Mouse (Mus musculus) hindbrain, embryonic 16.5 days (tissue): ENCODE measurements around the gene Pla2g2f. TPM values are rescaled to one million over a fixed set of nuclear protein-coding genes. Genes with fewer than 3 reads are reported as not detected.

Experiments
- ATAC-seq: fragments of 200-750 bp; cut with Nextera tagmentation; 2 replicates; pipeline ENCODE4 v1.8.0; 2017; ENCODE audit warnings: moderate TSS enrichment, moderate library complexity
- H3K27ac ChIP-seq: fragments of 300-500 bp; sonication (generic); 2 replicates; pipeline ENCODE4 v1.5.1; 2014; ENCODE audit warnings: low read depth, mild to moderate bottlenecking, control low read depth, low read length, moderate library complexity
- H3K27me3 ChIP-seq: fragments of 300-500 bp; sonication (generic); replicated peaks from 2 replicates; pipeline ENCODE4 v1.6.1; 2014; ENCODE audit warnings: low read length; ENCODE audit not compliant: control insufficient read depth, insufficient read depth
- H3K36me3 ChIP-seq: fragments of 300-500 bp; sonication (generic); 2 replicates; pipeline ENCODE4 v1.6.1; 2014; ENCODE audit warnings: mild to moderate bottlenecking, low read length, moderate library complexity, mixed read lengths; ENCODE audit not compliant: control insufficient read depth, insufficient read depth
- H3K4me1 ChIP-seq: fragments of 300-500 bp; sonication (generic); 2 replicates; pipeline ENCODE4 v1.6.1; 2014; ENCODE audit warnings: low read depth, low read length; ENCODE audit not compliant: control insufficient read depth, insufficient read depth
- H3K4me2 ChIP-seq: fragments of 300-500 bp; sonication (generic); 2 replicates; pipeline ENCODE4 v1.6.1; 2014; ENCODE audit warnings: mild to moderate bottlenecking, low read length, control low read depth, moderate library complexity
- H3K4me3 ChIP-seq: fragments of 300-500 bp; sonication (generic); 2 replicates; pipeline ENCODE4 v1.5.1; 2014; ENCODE audit warnings: mild to moderate bottlenecking, low read length, control low read depth, moderate library complexity
- H3K9ac ChIP-seq: fragments of 300-500 bp; sonication (generic); 2 replicates; pipeline ENCODE4 v1.6.1; 2014; ENCODE audit warnings: low read depth, mild to moderate bottlenecking, control low read depth, low read length, moderate library complexity
- H3K9me3 ChIP-seq: fragments of 300-500 bp; sonication (generic); 2 replicates; pipeline ENCODE4 v1.6.1; 2014; ENCODE audit warnings: mild to moderate bottlenecking, low read length, moderate library complexity; ENCODE audit not compliant: control insufficient read depth
- WGBS: fragments of 180-500 bp; shearing (Covaris S2); extraction: QIAGEN DNeasy Blood & Tissue Kit; methylation state at CpG from one replicate; pipeline ENCODE4 v1.1.7; 2014; 5-methylcytosine and 5-hydroxymethylcytosine counted together
- polyA plus RNA-seq: library from polyadenylated mRNA; unstranded; fragments of >200 nt; fragmentation: Nextera tagmentation; extraction: Ambion mirVana; gene quantifications from 2 replicates; pipeline ENCODE4 v1.2.1, GENCODE M21; 2015

Pla2g2f gene
- polyA plus RNA-seq, 1 experiment from 2014 or later, result 0.06 TPM

DNA sequence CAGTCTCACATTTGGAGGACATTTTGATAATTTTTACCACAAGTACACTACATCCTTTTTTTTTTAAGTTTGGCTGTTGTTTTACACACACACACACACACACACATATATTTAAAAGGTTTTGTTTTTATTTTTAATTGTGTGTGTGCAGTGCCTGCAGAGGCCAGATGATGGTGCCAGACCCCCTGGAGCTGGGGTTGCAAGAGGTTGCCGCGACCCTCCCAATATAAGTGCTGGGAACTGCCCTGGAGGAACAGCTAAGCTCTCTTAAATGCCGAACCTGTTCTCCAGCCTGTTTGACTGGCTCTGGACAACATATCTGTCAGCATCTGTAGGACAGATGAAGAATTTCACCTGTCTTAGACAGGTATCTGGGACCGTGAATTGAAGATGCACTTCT lies 53.3 kb downstream of the Pla2g2f start:
- Histone ChIP-seq H3K4me3 (no peak overlapping the region), H3K4me1 (peaks cover 3% of the 10 kb centered on the region), H3K9ac (no peak overlapping the region), H3K27me3 (no peaks in the 10 kb centered on the region), H3K4me2 (no peak overlapping the region), H3K36me3 (no peaks in the 10 kb centered on the region), H3K9me3 (no peaks in the 10 kb centered on the region), H3K27ac (no peak overlapping the region)
- no peak for ATAC-seq
- 91% methylated on average over 4 of the region's 4 CpGs for WGBS

GRCm38 (mm10) chr4:138703591-138703990 lies 53.8 kb downstream of the Pla2g2f start:
- Histone ChIP-seq H3K27me3 (no peaks in the 10 kb centered on the region), H3K9me3 (no peaks in the 10 kb centered on the region), H3K27ac (no peak overlapping the region), H3K4me3 (no peak overlapping the region), H3K36me3 (no peaks in the 10 kb centered on the region), H3K9ac (no peak overlapping the region), H3K4me2 (no peak overlapping the region), H3K4me1 (no peaks in the 10 kb centered on the region)
- ATAC-seq, result no peak
- 55% methylated on average over 7 of the region's 7 CpGs for WGBS

GRCm38 (mm10) chr4:138702528-138702927 lies 54.9 kb downstream of the Pla2g2f start:
- Histone ChIP-seq H3K27me3 (no peaks in the 10 kb centered on the region), H3K9me3 (no peaks in the 10 kb centered on the region), H3K4me2 (no peak overlapping the region), H3K4me3 (no peak overlapping the region), H3K9ac (no peak overlapping the region), H3K36me3 (no peaks in the 10 kb centered on the region), H3K4me1 (no peaks in the 10 kb centered on the region), H3K27ac (no peak overlapping the region)
- ATAC-seq, result no peak
- 86% methylated on average over 8 of the region's 8 CpGs for WGBS

GRCm38 (mm10) chr4:138702031-138702430 lies 55.4 kb downstream of the Pla2g2f start:
- no peaks in the 10 kb centered on the region for H3K27me3 ChIP-seq
- no peaks in the 10 kb centered on the region for H3K36me3 ChIP-seq
- no peak overlapping the region for H3K9ac ChIP-seq
- no peak overlapping the region for H3K4me2 ChIP-seq
- H3K4me3 ChIP-seq, result no peak overlapping the region
- H3K9me3 ChIP-seq, result no peaks in the 10 kb centered on the region
- H3K4me1 ChIP-seq, result no peaks in the 10 kb centered on the region
- H3K27ac ChIP-seq, result no peak overlapping the region
- no peak for ATAC-seq
- WGBS, result 80% methylated on average over 2 of the region's 2 CpGs

GRCm38 (mm10) chr4:138701111-138701510 lies 56.3 kb downstream of the Pla2g2f start:
- H3K4me1 ChIP-seq, result no peaks in the 10 kb centered on the region; the same call in 1 of the 2 replicates
- ATAC-seq, result no peak
- WGBS, result 73% methylated on average over 8 of the region's 8 CpGs
- H3K9me3 ChIP-seq, result no peaks in the 10 kb centered on the region
- no peaks in the 10 kb centered on the region for H3K27me3 ChIP-seq
- no peak overlapping the region for H3K27ac ChIP-seq
- no peaks in the 10 kb centered on the region for H3K36me3 ChIP-seq
- no peak overlapping the region for H3K4me3 ChIP-seq
- no peak overlapping the region for H3K9ac ChIP-seq
- H3K4me2 ChIP-seq, result no peak overlapping the region

Other genes starting within 250 kb of the Pla2g2f start
- 2.8 TPM in 2 replicates for gene Vwa5b1, start 121.7 kb downstream of the Pla2g2f start, polyA plus RNA-seq
- 0.35 and 0.36 TPM in 2 replicates for gene Pla2g2c, start 32.8 kb downstream of the Pla2g2f start, polyA plus RNA-seq
- gene Ubxn10, start 20.5 kb downstream of the Pla2g2f start, polyA plus RNA-seq, result 4.5 and 5.2 TPM in 2 replicates
- 0.61 and 0.76 TPM in 2 replicates for gene Pla2g2d, start 18.1 kb upstream of the Pla2g2f start, polyA plus RNA-seq
- gene Pla2g5, start 105.9 kb upstream of the Pla2g2f start, polyA plus RNA-seq, result 0.27 and 0.38 TPM in 2 replicates
- not detected in 2 replicates for gene Gm13030, start 116.3 kb upstream of the Pla2g2f start, polyA plus RNA-seq
- gene Pla2g2e, start 120.3 kb upstream of the Pla2g2f start, polyA plus RNA-seq, result not detected in 2 replicates
- gene Otud3, start 156.3 kb upstream of the Pla2g2f start, polyA plus RNA-seq, result 2.4 and 3.1 TPM in 2 replicates
- gene Rnf186, start 209.5 kb upstream of the Pla2g2f start, polyA plus RNA-seq, result not detected in 2 replicates
- gene Tmco4, start 215.3 kb upstream of the Pla2g2f start, polyA plus RNA-seq, result 1.3 and 1.8 TPM in 2 replicates